Mouse (Mus musculus) layer of hippocampus, postnatal 10 days (tissue): ENCODE results near the gene Lnpep. TPM values are rescaled to one million over a fixed set of nuclear protein-coding genes. Genes with fewer than 3 reads are reported as not detected.
A peak's percentile ranks its signal among the peaks of the same experiment; 100 is the strongest.
"Not testable (repeated sequence)": the region's sequence is repeated elsewhere in the genome, so short reads cannot be mapped to it uniquely, and the experiment has no call there.

Experiments
- DNase-seq, 2 experiments: peaks; one replicate each; pipeline ENCODE4 v3.0.0; 2021; ENCODE audit warnings: low spot score in 2 of 2
- long read RNA-seq: library from polyadenylated mRNA; stranded (forward); transcript quantifications from one replicate; pipeline ENCODE4 v2.0.0, GENCODE M21; 2023
- total RNA-seq, 2 experiments: library from RNA; stranded (reverse); gene quantifications; 2 replicates each; pipeline ENCODE4 v1.2.3; 2021

Gene Lnpep
- total RNA-seq, result 10 to 100 TPM; 78.6 to 79.6 TPM
- long read RNA-seq, partial matches to known transcripts, result 1 of 2 reads
- long read RNA-seq, other reads (novel, unspliced or antisense), result 1 of 2 reads

DNA sequence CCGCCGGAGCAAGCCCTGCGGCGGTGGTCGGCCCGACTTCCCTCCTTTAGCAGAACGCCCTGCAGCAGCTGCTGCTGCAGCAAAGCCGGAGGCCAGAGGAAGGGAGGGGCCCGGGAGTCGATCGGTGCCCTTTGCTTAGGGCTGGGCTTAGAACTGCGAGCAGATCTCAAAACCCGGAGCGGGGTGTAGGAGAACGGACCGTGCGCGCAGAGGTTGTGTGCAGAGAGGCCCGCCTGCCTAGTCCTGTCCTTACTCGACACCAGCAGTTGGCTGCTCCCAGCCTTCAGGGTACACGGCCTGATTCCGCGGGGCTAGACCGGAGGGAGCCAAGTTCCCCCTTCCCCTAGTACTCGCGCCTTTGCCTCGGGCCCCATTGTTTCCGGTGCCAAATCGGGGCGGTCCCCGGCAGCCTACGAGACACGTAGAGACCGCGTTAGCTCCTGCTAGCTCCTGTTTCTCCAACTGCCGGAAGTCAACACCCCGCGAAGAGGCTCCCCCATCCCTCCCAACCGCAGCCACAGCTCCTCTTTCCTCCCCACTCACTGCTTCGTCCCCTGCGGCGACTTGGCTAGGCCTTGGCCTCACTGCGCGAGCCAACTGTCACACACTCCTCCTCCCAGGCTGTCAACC is at the start of gene Lnpep:
Gene Lnpep, minus strand, starts transcription at position 94 of the 630 bp plus-strand sequence.
- DNase-seq, result peak; percentile 90 to 94

DNA sequence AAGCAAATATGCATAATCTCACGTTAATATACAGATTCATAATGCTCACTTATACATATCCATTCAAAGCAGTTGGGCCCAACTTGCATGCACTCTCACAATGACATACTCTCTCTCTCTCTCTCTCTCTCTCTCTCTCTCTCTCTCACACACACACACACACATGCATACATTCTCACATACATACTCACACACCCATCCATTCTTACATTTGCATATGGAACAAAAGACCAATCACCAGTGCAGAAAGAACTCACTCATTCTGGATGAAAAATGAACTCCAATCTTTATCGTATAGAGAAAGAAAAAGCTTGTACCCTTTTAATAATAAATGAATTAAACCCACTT is 31.0 kb upstream of the Lnpep start:
- no peak for DNase-seq

DNA sequence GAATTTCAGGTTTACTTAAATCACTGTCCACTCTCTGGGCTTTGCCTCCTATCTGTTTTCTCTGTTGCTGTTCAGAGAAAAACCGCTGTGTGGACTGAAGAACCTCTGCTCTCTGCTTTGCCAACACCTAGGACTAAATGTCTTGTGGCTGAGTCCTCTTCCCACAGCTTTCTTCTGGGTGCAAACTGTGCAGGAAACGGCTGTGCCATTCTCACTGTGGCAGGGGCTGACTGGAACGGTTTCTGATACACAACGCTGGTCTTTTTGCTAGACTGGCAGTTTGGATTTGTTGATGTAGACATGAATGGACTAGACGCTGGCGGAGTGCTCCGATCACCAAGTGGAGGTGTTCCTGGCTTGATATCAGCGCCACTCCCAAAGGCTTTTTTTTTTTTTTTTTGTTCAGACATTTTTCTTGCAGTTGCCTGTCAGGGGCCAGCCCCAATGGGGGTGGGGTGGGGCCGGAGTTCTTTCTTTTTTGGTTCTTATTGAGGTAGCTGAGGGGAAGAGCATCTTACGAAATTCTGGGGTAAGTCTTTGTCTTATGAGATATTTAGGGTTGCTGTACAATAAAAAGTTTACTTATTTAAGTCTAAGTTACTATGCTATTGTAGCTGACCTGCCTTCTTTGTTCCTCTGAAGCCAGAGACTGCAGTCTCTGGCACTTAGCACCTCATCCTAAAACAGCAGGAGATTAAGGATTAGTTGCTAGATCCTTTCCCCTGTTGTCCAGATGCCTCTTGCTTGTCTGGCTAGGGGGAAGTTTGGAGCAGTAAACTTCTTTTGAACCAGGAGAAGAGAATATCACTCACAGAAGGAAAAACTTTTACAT is 30.4 kb upstream of the Lnpep start:
- no peak for DNase-seq

DNA sequence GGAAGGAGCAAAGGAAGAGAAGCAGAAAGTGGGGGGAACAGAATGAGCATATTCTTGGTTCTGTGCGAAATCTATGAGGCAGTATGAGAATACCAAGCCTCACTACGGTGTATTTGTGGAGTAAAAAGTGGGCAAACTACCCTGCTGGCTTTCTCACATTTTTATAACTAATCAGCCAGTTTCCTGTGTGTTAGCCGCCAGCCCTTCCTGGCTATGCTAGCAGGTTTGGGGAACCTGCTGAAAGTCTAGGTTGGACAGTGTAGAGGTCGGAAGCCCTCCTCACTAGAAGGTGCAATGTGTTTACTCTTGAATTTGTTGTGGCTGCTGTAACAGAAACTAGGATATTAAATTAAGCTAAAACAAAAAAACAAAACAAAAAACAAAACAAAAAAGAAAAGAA is 27.7 kb upstream of the Lnpep start:
- DNase-seq, result no peak

DNA sequence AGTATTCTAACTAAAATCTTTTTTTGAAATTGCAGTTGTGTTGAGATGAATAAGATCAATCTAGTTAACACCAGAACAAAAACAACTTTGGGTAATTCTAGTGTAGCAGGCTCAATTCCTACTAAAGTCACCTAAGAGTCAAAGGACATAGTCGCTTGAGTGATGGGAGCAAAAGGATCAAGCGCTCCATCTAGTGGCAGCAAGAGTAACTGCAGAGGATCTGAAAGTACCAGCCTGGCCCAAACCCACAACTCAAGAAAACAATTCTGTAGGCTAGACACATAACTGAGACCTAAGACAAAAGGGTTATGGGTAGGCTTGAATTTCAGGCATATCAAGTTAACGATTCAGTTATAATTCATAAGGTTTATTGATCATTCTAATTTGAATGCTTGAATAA is 20.9 kb upstream of the Lnpep start:
- DNase-seq, result peak; percentile 45 to 62

DNA sequence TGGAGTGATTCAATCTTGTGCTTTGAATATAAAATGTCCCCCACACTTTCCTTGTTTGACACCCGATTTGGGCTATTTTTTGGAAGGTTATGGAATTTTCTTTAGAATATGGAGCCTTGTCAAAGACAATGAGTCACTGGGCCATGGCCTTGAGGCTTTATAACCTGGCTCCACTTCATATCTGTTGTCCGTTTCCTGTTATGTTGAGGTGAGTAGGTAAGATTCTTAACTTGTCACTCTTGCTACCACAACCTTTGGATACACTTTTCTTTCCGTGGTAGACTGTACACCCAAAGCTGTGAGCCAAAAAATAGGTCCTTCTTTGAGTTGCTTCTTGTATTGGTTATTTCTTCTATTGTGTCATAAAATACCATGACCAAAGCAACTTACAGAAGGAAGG is 12.5 kb upstream of the Lnpep start:
- DNase-seq, result no peak

DNA sequence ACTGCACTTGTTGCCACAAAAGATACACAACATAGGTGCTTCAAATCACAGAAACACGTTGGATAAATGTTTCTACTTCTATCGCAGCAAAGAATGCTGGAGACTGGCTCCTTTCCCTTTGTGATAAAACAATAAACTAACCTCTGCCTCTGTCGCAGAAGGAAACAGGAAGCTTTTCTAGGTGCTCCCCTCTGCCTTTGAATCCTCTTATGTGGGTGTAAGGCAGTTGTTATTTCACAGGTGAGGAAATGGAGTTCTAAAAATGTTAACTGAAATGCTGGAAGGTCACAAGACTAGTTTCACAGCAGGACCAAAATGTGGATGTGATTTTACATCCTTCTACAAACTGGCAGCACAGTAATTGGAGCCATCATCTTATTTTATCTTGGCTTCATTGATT is 11.3 kb upstream of the Lnpep start:
- DNase-seq, result no peak

DNA sequence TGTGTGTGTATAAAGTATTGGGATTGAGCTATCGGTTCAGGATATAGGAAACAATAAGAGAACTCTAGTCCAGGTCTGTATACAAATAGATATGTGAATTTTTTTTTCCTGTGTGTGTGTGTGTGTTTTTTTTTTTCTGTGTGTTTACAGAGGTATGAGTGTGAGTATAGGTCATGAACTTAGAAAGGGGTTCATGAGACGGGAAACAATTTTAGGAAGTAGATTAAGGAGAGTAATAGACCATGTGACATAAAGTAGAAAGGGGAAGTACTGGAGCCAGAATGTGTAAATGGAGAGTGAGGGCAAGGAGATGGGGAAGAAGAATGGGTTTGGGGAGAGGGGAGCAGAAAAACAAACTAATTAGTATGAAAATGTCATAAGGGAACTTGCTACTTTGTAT is 9.2 kb upstream of the Lnpep start:
- DNase-seq, result no peak

DNA sequence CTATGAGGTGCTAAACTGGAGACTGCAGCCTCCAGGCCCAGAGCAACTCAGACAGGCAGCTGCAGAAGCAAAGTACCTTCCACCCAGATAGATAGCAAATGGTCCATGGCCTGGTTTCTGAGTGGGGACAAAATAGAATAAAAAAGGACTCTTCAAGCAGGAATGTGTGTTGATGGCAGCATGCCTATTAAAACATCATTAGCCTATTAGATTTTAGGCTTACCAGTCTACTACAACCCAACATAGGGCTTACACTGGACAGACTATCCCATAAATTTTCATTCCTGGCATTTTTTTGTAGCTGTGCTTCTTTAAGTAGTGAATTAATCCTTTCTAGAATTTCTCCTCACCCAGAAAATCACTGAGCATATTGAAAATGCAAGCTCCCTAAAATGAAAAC is 7.1 kb upstream of the Lnpep start:
- no peak for DNase-seq

DNA sequence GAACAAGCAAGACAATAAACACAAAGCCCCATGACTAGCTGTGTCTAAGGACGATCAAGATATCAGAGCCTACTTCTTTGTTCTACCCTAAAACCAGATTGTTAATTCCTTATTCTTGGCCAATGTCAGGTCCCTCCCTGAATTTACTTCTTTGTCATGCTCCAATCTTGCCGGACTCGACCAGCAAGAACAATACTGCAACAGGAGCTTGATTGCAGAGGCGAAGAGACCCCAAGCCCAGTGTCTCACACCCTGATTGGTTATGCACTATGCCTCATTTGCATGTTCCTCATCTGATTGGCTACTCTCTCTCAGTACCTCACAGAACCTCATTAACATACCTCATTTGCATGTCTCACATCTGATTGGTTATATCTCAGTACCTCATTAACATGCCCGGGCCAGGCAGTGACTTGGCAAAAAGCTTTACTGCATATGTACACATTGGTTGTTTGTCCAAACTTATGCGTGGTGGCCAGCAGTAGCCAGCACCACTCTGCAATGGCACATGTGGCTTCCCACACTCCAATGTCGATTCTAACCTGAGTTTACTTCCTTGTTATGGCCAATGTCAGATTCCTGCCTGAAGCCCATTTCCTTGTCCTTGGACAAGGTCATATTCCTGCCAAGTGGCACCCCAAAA is 3.5 kb upstream of the Lnpep start:
- not testable (repeated sequence) for DNase-seq

DNA sequence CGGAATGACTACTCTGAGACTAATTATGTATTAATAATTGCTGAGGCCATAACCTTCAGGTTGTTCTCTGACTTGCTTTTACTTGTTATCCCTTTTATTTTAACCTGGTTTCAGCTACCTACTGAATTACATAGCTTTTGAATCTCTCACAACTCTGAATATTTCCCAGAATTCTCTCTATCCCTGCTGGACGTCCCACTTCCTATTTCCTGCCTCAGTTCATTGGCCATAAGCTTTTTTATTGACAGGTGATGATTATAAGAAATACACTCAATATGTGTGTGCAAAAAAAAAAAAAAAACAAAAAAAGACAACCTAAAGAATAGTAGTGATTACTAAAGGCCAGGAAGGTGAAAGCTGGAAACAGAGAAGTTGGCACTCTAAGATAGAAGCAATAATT is 2.7 kb upstream of the Lnpep start:
- DNase-seq, result no peak

DNA sequence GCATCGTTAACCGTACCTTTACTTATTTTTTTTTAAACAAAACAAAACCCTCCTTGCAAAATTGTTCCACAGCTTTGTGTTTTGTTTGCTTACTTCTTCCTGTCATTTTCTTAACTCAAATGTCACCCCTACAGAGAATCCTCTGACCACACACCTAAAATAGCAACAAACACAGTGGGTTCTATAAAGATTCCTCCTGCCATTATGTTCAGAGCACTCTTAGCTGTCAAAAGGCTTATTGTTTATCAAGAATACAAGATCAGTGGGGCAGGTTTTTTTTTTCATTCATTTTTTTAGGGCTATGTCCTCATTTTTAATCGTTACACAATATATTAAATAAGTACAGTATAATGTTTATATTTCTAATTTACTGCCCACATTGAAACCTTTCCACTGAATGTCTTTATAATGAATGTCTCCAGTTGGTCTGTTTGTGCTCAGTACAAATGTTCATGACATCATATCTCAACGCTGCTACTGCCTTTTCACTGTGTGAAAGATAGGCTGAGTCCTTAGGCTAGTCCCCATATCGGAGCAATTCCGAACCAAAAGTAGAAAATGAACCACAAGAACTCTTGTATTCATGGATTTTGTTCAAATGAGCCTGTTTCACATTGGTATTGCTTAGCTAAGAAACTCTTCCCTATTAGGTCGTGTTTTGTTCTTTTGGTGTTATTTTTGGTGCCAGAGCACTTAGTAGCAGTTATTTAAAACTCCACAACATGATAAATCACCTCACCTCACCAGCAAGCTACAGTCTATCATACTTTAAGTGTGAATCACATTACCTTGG is 1.2 kb upstream of the Lnpep start:
- no peak for DNase-seq

DNA sequence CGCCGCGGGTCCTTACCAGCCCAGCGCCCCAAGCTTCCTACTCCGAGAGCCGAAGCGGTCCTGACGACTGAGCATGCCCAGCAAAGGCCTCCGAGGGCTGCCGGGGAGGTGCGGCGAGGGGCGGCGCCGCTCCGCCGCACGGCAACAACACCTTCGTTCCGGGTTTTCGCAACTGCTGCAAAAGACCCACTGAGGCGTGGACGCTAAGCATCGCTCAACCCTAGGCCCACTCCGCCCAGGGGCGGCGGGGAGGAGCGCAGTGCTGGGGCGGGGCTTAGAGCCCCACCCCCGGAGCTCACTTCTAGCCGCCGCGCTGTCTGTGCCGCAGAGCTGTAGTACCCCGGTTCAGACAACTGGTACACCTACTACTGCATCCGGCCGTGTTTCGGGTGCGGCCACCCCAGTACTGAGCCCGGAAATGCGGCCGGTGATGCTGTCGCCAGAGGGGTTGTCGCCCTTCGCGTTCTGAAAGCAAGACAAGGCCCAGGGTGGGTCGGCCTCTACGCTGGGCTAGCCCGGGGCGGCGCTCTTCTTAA is 361 bp downstream of the Lnpep start:
- DNase-seq, result peak; percentile 88 to 92

DNA sequence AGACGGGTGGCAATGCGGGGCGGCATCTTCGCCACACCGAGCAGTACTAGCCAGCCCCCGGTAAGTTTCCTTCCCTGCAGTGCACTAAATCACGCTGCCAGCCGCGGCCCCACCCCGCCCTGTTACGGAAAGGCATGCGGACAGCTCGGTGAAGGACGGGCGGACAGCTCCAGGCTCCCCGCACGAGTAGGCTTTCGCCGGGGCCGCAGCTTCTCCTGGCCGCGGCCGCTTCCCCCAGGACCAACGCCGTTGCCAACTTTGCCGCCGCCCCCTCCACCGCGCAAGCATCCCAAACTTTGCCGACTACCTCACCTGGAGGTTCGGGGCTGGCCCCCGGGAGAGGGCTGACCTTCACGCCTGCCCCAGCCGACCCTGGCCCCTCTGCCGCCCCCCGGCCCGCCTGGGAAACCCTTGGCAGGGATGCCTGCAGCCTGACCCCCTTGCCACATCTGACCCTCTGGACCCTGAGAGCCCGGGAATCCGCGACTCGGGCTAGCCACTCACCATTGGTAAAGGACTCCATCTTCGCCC is 895 bp downstream of the Lnpep start:
- no peak for DNase-seq

DNA sequence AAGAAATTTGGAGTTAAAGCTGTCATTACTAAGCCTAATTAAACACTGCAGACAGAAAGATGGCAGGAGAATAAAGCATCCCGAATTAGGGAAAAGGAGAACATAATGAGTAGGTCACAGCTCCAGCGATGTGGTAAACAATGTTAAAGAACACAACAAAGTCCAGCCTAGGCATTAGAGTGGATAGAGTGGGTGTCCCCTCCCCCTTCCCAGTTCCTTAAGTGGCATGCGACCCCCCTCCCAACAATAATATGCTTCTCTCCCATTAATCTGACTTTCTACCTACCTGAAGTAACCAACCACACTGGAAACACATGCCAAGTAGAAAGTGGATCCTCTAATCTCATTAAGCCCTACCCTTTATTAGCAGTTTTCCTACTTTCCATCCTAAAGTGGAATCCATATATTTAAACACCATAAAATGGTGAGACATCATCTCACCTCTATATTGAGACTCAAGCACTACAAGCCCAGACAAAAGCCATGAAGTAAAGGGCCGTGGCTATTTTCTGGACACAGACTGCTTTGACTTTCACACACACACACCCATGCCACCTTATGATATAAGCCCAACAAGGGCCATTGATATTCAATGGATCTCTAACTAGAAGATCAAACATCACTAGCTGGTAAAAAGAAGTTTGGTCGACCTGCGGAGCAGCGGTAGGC is 1.5 kb downstream of the Lnpep start:
- DNase-seq, result no peak

DNA sequence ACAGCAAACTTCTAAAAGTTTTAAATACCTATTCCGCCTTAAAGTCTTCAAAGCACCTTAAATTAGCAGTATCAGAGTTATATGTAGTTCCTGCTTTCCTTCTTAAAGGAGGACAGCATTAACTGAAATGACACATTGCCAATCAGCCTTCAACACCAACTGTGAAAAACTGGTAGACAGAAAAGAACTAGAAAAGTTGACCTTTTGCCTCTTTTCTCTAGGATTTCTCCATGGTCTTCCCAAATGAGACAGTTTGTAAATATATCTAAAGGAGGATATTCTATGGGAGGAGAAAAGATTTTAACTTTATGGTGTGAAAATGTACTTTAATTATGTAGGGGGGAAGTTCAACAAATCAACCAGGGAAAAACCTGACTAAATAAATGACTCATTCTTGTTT is 2.3 kb downstream of the Lnpep start:
- DNase-seq, result no peak

DNA sequence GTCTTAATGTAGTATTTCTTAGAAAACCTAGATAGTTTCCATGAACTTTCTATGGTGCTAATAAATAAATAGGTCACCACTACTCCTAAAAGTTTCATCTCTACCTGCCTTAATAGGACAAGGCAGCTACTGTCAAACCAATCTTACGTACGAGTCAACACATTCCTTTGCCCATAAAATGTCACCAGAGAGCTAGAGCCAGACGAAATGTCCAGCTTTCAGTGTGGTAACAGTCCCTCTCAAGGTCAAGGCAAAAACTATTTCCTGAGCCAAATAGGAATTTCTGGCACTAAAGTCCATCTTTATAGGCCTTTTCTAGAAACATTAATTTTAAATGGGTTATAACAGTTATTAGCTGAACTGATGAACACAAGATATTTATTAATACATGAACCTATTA is 3.3 kb downstream of the Lnpep start:
- no peak for DNase-seq

DNA sequence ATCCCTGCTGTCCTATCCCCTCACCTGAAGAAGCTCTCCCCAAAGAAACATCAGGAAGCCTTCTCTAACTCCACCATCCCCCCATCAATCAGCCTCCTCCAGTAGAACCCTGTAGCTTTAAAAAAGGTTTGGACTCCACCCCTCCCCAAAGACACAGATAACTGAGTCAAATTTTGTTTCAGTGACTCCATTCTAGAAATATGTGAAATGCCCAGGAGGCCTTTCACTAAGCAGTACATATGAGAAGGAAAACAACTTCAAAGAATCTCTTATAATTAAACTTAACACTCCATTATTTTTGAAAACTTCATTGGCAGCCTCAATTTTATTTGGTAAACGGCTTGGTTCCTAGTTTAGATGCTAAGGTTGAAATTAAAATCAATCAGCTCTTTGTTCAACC is 6.4 kb downstream of the Lnpep start:
- no peak for DNase-seq

DNA sequence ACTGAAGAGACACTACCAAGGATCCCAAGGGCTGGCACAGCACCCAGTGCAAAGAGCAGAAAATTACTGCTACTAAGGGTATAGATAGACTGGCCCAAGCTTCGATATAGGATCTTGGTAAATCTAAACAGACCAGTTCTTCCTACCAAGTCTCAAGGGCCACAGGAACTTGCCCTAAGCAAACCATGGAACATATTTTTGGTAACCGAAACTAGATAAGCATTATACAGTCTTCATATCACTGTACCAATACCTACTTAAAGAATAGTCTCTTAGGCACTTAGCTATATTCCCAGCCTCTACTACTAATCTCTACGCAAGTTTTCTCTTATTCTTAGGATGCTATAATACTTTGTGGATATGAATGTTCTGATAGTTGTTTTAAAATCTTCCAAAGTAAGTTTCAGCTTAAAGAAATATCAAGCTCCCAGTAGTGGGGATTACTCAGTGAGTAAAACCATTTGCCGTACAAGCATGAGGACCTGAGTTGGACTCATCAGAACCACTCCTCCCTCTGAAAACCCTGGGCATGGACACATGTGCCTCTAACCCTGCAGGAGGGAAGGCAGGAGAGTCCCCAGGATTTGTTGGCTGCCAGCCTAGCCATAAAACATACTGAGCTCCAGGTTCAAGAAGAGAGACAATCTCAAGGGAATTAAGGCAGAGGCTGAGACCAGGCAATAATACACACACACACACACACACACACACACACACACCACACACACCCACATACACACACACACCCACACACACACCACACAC is 7.2 kb downstream of the Lnpep start:
- no peak for DNase-seq

DNA sequence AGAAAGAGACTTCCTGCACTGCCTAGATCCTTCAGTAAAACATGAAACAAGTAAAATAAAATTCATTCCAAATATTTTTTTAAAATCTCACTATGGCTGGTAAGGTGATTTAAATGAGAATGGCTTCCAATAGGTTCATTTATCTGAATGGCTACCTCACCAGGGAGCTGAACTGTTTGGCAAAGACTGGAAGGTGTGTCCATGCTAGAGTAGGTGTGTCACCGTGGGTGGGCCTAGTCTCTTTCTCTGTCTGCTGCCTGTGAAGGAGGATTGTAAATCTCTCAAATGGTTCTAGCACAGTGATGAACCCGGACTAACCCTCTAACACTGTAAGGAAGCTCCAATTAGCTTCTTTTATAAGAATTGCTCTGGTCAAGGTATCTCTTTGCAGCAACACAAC is 12.5 kb downstream of the Lnpep start:
- no peak for DNase-seq
